Mouse (Mus musculus): ENCODE measurements around the gene Nek11. TPM values are rescaled to one million over a fixed set of nuclear protein-coding genes. Genes with fewer than 3 reads are reported as not detected.
A peak's percentile ranks its signal among the peaks of the same experiment; 100 is the strongest.

Nek11 gene
- polyA plus RNA-seq, 1 experiment from 2014 or later = 3.2 TPM

DNA sequence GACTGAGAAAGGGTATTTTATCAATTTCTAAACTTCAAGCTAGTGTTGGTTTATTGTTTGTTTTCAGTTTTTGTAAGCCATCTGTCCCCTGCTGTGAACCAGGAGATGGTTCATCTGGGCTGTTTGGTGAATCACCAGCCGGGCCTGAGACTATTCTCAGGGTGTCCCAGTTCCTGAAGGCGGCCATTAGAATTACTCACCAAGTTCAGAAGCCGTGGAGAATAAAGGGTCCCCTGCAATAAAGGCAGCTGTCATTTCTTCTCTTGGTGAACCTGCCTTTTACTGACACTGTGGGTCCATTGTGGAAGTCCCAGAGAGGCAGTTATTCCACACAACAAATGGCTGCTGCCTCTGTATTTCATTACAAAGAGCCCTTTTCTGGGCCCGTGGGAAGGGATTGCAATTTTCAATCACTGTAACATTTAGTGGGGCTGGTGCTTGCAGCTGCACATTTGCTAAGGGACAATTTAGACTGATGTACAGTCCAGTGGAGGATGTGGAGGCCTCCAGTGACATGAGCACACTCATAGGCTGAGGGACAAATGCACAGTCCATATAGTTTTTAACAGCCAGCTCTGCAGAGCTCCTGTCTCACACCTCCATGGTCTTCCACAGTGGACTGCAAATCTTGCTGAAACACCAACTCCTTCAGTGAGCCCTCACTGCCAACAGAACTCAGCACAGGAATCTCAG is 142.8 kb downstream of the Nek11 start:
- WGBS = 36% methylated on average over 4 of the region's 4 CpGs

GRCm38 (mm10) chr9:105251256-105251655 is 144.1 kb downstream of the Nek11 start:
- WGBS = 98% methylated on average over 4 of the region's 4 CpGs
- DNase-seq (ENCODE audit: low spot score) = no peak
- Histone ChIP-seq H3K27me3 (ENCODE audit: control insufficient read depth, insufficient read depth, low read length) (no peaks in the 10 kb centered on the region), H3K4me2 (replicated peaks) (no peak overlapping the region), H3K27ac (no peak overlapping the region), H3K9ac (no peak overlapping the region), H3K9me3 (ENCODE audit: control insufficient read depth, low read length) (no peaks in the 10 kb centered on the region), H3K36me3 (replicated peaks; ENCODE audit: control insufficient read depth, insufficient read depth) (no peaks in the 10 kb centered on the region), H3K4me1 (replicated peaks; ENCODE audit: control insufficient read depth, insufficient read depth, low read length) (peaks cover 6% of the 10 kb centered on the region; the same call in 1 of the 2 replicates), H3K4me3 (replicated peaks; ENCODE audit: low read length) (no peak overlapping the region)
- ATAC-seq (ENCODE audit: low FRiP score) = no peak

More for the DNA sequence above, 142.8 kb downstream of the Nek11 start:
- no peak overlapping the region for H3K4me2 ChIP-seq (replicated peaks)
- no peaks in the 10 kb centered on the region for H3K9me3 ChIP-seq (ENCODE audit: control insufficient read depth, low read length)
- H3K4me3 ChIP-seq (replicated peaks; ENCODE audit: low read length) = no peak overlapping the region
- DNase-seq (ENCODE audit: low spot score) = no peak
- peak overlapping the region; percentile 52; the same call in 1 of the 2 replicates for H3K27ac ChIP-seq
- H3K27me3 ChIP-seq (ENCODE audit: control insufficient read depth, insufficient read depth, low read length) = no peaks in the 10 kb centered on the region
- no peak overlapping the region for H3K9ac ChIP-seq
- no peak for ATAC-seq (ENCODE audit: low FRiP score)
- no peaks in the 10 kb centered on the region for H3K36me3 ChIP-seq (replicated peaks; ENCODE audit: control insufficient read depth, insufficient read depth)
- peaks cover 11% of the 10 kb centered on the region; the same call in 1 of the 2 replicates for H3K4me1 ChIP-seq (replicated peaks; ENCODE audit: control insufficient read depth, insufficient read depth, low read length)

GRCm38 (mm10) chr9:105244024-105244423 is 151.3 kb downstream of the Nek11 start:
- H3K4me3 ChIP-seq (replicated peaks; ENCODE audit: low read length) = no peak overlapping the region
- H3K27ac ChIP-seq = no peak overlapping the region
- no peak overlapping the region for H3K4me2 ChIP-seq (replicated peaks)
- H3K4me1 ChIP-seq (replicated peaks; ENCODE audit: control insufficient read depth, insufficient read depth, low read length) = no peaks in the 10 kb centered on the region
- peak; percentile 37 for DNase-seq (ENCODE audit: low spot score)
- WGBS = 33% methylated on average over 5 of the region's 5 CpGs
- H3K27me3 ChIP-seq (ENCODE audit: control insufficient read depth, insufficient read depth, low read length) = no peaks in the 10 kb centered on the region
- ATAC-seq (ENCODE audit: low FRiP score) = no peak
- no peak overlapping the region for H3K9ac ChIP-seq
- H3K9me3 ChIP-seq (ENCODE audit: control insufficient read depth, low read length) = no peaks in the 10 kb centered on the region
- H3K36me3 ChIP-seq (replicated peaks; ENCODE audit: control insufficient read depth, insufficient read depth) = no peaks in the 10 kb centered on the region

GRCm38 (mm10) chr9:105214434-105214833 is 180.9 kb downstream of the Nek11 start:
- Histone ChIP-seq H3K4me2 (replicated peaks) (no peak overlapping the region), H3K9ac (no peak overlapping the region), H3K4me1 (replicated peaks; ENCODE audit: control insufficient read depth, insufficient read depth, low read length) (no peaks in the 10 kb centered on the region), H3K27me3 (ENCODE audit: control insufficient read depth, insufficient read depth, low read length) (no peaks in the 10 kb centered on the region), H3K9me3 (ENCODE audit: control insufficient read depth, low read length) (no peaks in the 10 kb centered on the region), H3K36me3 (replicated peaks; ENCODE audit: control insufficient read depth, insufficient read depth) (no peaks in the 10 kb centered on the region), H3K4me3 (replicated peaks; ENCODE audit: low read length) (no peak overlapping the region), H3K27ac (no peak overlapping the region)
- DNase-seq (ENCODE audit: low spot score) (no peak), ATAC-seq (ENCODE audit: low FRiP score) (no peak)
- 50% methylated on average over 4 of the region's 4 CpGs for WGBS

DNA sequence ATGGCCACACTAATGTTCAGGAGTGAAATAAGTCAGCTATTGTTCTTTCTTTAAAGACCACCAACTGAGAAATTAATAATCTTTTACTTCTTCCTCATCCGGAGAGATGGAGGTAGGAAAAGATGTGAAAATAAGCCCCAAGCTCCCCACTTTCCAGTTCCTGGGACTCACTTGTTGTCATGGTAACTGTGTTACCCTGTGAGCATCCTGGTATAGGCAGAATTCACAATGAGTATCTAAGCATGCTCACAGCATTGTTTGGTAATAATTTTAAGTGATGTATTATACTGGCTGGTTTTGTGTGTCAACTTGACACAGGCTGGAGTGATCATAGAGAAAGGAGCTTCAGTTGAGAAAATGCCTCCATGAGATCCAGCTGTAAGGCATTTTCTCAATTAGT is 195.0 kb downstream of the Nek11 start:
- DNase-seq (ENCODE audit: low spot score) (peak; percentile 46), ATAC-seq (ENCODE audit: low FRiP score) (peak; percentile 57; the same call in 1 of the 2 replicates)
- H3K4me1 ChIP-seq (replicated peaks; ENCODE audit: control insufficient read depth, insufficient read depth, low read length) = no peaks in the 10 kb centered on the region
- no peaks in the 10 kb centered on the region for H3K27me3 ChIP-seq (ENCODE audit: control insufficient read depth, insufficient read depth, low read length)
- H3K36me3 ChIP-seq (replicated peaks; ENCODE audit: control insufficient read depth, insufficient read depth) = no peaks in the 10 kb centered on the region
- WGBS = 24% methylated on average over 1 of the region's 1 CpGs
- peak overlapping the region; percentile 43; the same call in 1 of the 2 replicates for H3K27ac ChIP-seq
- no peaks in the 10 kb centered on the region for H3K9me3 ChIP-seq (ENCODE audit: control insufficient read depth, low read length)
- no peak overlapping the region for H3K4me2 ChIP-seq (replicated peaks)
- no peak overlapping the region for H3K9ac ChIP-seq
- no peak overlapping the region for H3K4me3 ChIP-seq (replicated peaks; ENCODE audit: low read length)

- H3K9me3 ChIP-seq (ENCODE audit: control insufficient read depth, low read length) = no peaks in the 10 kb centered on the region
- 91% methylated on average over 3 of the region's 3 CpGs for WGBS
- H3K9ac ChIP-seq = no peak overlapping the region
- H3K36me3 ChIP-seq (replicated peaks; ENCODE audit: control insufficient read depth, insufficient read depth) = no peaks in the 10 kb centered on the region
- H3K4me3 ChIP-seq (replicated peaks; ENCODE audit: low read length) = no peak overlapping the region
- ATAC-seq (ENCODE audit: low FRiP score) (no peak), DNase-seq (ENCODE audit: low spot score) (no peak)
- H3K4me2 ChIP-seq (replicated peaks) = no peak overlapping the region
- no peak overlapping the region for H3K27ac ChIP-seq
- no peaks in the 10 kb centered on the region for H3K4me1 ChIP-seq (replicated peaks; ENCODE audit: control insufficient read depth, insufficient read depth, low read length)
- H3K27me3 ChIP-seq (ENCODE audit: control insufficient read depth, insufficient read depth, low read length) = no peaks in the 10 kb centered on the region
Measured at GRCm38 (mm10) chr9:105186725-105187124, 208.6 kb downstream of the Nek11 start.

DNA sequence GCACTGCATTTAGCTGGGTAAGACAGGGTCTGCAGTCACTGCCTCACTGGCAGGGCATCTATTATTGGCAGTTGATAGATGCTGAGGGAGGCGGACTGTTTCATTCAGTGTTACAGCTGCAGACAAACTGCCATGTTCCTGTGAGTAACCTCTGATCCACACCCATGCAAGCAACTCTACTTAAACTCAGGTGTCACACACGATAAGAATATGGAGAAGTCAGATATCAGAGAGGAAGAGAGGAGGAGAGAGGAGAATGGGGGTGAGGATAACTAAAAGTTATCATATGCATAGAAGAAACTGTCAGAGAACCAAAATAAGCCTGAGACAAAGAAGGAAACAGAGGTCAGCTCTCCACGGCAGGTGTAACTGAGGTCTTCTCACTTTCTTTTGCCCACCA is 212.9 kb downstream of the Nek11 start:
- Histone ChIP-seq H3K4me3 (replicated peaks; ENCODE audit: low read length) (no peak overlapping the region), H3K36me3 (replicated peaks; ENCODE audit: control insufficient read depth, insufficient read depth) (no peaks in the 10 kb centered on the region), H3K27ac (no peak overlapping the region), H3K9me3 (ENCODE audit: control insufficient read depth, low read length) (no peaks in the 10 kb centered on the region), H3K9ac (no peak overlapping the region), H3K4me2 (replicated peaks) (no peak overlapping the region), H3K4me1 (replicated peaks; ENCODE audit: control insufficient read depth, insufficient read depth, low read length) (no peaks in the 10 kb centered on the region), H3K27me3 (ENCODE audit: control insufficient read depth, insufficient read depth, low read length) (no peaks in the 10 kb centered on the region)
- DNase-seq (ENCODE audit: low spot score) (no peak), ATAC-seq (ENCODE audit: low FRiP score) (no peak)
- 91% methylated on average over 3 of the region's 3 CpGs for WGBS

- ATAC-seq (ENCODE audit: low FRiP score) = no peak
- H3K4me3 ChIP-seq (replicated peaks; ENCODE audit: low read length) = no peak within 1 kb of the TSS
- H3K9ac ChIP-seq = no peak within 1 kb of the TSS
- no peaks in the 10 kb centered on the region for H3K9me3 ChIP-seq (ENCODE audit: control insufficient read depth, low read length)
- WGBS = 87% methylated on average over 6 of the region's 6 CpGs
- no peak within 1 kb of the TSS for H3K4me2 ChIP-seq (replicated peaks)
- H3K36me3 ChIP-seq (replicated peaks; ENCODE audit: control insufficient read depth, insufficient read depth) = no peaks in the 10 kb centered on the region
- DNase-seq (ENCODE audit: low spot score) = no peak
- no peaks in the 10 kb centered on the region for H3K4me1 ChIP-seq (replicated peaks; ENCODE audit: control insufficient read depth, insufficient read depth, low read length)
- H3K27ac ChIP-seq = no peak within 1 kb of the TSS
- no peaks in the 10 kb centered on the region for H3K27me3 ChIP-seq (ENCODE audit: control insufficient read depth, insufficient read depth, low read length)
Measured at GRCm38 (mm10) chr9:105144992-105145391, 250.3 kb downstream of the Nek11 start, which contains the start of gene 1700080E11Rik. Gene 1700080E11Rik, minus strand, starts transcription at chr9:105145092.

DNA sequence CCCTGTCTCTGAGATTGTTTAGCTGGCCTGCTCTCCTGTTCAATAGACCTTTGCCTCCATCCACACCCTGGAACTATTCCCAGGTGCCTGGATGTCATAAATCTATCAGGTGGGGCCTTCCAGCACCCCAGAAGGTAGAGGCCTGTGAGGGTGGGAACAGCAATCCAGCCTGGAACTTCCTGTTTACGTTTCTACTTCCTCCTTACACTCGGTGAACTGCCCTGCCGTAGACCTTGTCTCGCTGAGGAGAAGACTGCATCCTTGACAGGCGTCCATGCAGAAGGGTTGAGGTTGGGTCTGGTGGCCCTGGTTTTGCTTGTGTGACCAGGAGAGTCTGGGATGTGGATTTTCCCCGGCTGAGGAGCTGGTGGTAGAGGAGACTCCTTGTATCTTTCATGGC is 256.1 kb downstream of the Nek11 start:
- Histone ChIP-seq H3K36me3 (replicated peaks; ENCODE audit: control insufficient read depth, insufficient read depth) (no peaks in the 10 kb centered on the region), H3K4me1 (replicated peaks; ENCODE audit: control insufficient read depth, insufficient read depth, low read length) (no peaks in the 10 kb centered on the region), H3K9me3 (ENCODE audit: control insufficient read depth, low read length) (no peaks in the 10 kb centered on the region), H3K9ac (no peak overlapping the region), H3K4me2 (replicated peaks) (no peak overlapping the region), H3K4me3 (replicated peaks; ENCODE audit: low read length) (no peak overlapping the region), H3K27ac (no peak overlapping the region), H3K27me3 (ENCODE audit: control insufficient read depth, insufficient read depth, low read length) (no peaks in the 10 kb centered on the region)
- 84% methylated on average over 6 of the region's 6 CpGs for WGBS
- DNase-seq (ENCODE audit: low spot score) (no peak), ATAC-seq (ENCODE audit: low FRiP score) (no peak)

Measured in hindbrain, embryonic 14.5 days (tissue).